In genomic region chr10:68165709-68166694, GRCm38 (mm10) we compare ENCODE assay signal across 8 mouse cellular contexts.
DNase-seq lines count a peak whose midpoint lies in the region; ATAC-seq and TF ChIP-seq lines count a peak whose summit lies in the region.

No protein-coding gene starts in this region.

- peaks cover 35% of the 10 kb centered on the region for H3K4me1 ChIP-seq in intestine, embryonic 14.5 days (replicated peaks; ENCODE audit: control insufficient read depth, insufficient read depth, low read length)

- no peaks in the 10 kb centered on the region for H3K9me3 ChIP-seq in intestine, embryonic 14.5 days (ENCODE audit: control insufficient read depth, low read length)

- no peak for DNase-seq in left cerebral cortex, adult 2 months (ENCODE audit: extremely low spot score in 1 of 2, low spot score in 2 of 2)
- no peak for DNase-seq in left cerebral cortex, adult 8-10 months (ENCODE audit: low spot score in 2 of 2)
- DNase-seq in fat pad, adult 2 months (ENCODE audit: extremely low read depth, low read depth, low spot score): peak; percentile 82
- no peak for DNase-seq in intestine, embryonic 14.5 days (ENCODE audit: low spot score)
- peak; percentile 63 for DNase-seq in lung, postnatal 36 days
- no peak for DNase-seq in cerebellum, adult 9-10 months
- no peak for DNase-seq in gastrocnemius, postnatal 14 days

- intact Hi-C loops in left cerebral cortex, adult 2 months (cut with DNase I): loop anchor here (2.0 to 5.0 kb wide), 3 partner anchors 29 to 441 kb away; no protein-coding TSS in a partner anchor
- intact Hi-C loops in gastrocnemius, postnatal 14 days (cut with DNase I; ENCODE audit: low total_unique reads): no loop called here

- WGBS in intestine, embryonic 14.5 days: 64% methylated on average over 10 of the region's 10 CpGs

- H3K36me3 ChIP-seq in intestine, embryonic 14.5 days (ENCODE audit: control insufficient read depth, insufficient read depth, low read length): no peaks in the 10 kb centered on the region; the same call in 1 of the 2 replicates

- H3K9ac ChIP-seq in intestine, embryonic 14.5 days (ENCODE audit: low read length): no peak overlapping the region

- no peak for TF ChIP-seq CTCF in left cerebral cortex, adult 2 months (IDR thresholded peaks at IDR 0.05)

- H3K4me2 ChIP-seq in intestine, embryonic 14.5 days (ENCODE audit: low read length): no peak overlapping the region

- peak overlapping the region; percentile 88 for H3K27ac ChIP-seq in left cerebral cortex, adult 2 months
- H3K27ac ChIP-seq in intestine, embryonic 14.5 days (ENCODE audit: low read depth): peak overlapping the region; percentile 57; the same call in 1 of the 2 replicates

- H3K4me3 ChIP-seq in left cerebral cortex, adult 2 months: no peak overlapping the region
- no peak overlapping the region for H3K4me3 ChIP-seq in intestine, embryonic 14.5 days (ENCODE audit: low read depth, low read length)

- no peaks in the 10 kb centered on the region for H3K27me3 ChIP-seq in intestine, embryonic 14.5 days (replicated peaks; ENCODE audit: control insufficient read depth, insufficient read depth, low read length)

- no peak for ATAC-seq in intestine, embryonic 14.5 days (replicated peaks; ENCODE audit: low FRiP score, low TSS enrichment, low read depth)
- ATAC-seq in cerebellum, adult (ENCODE audit: insufficient number of reproducible peaks, low FRiP score, low TSS enrichment): no peak

Comparison
In these comparisons a context has a peak if more than half of its experiments do, and no peak if none do; other contexts are left out.
1. DNase-seq: peak in fat pad, adult 2 months (single experiment) and lung, postnatal 36 days (single experiment); none in left cerebral cortex, adult 2 months (0 of 2), left cerebral cortex, adult 8-10 months (0 of 2), intestine, embryonic 14.5 days (single experiment), cerebellum, adult 9-10 months (single experiment) and gastrocnemius, postnatal 14 days (single experiment).